Mouse (Mus musculus): ENCODE results near the gene Ero1lb. TPM values are rescaled to one million over a fixed set of nuclear protein-coding genes. Genes with fewer than 3 reads are reported as not detected.
A peak's percentile ranks its signal among the peaks of the same experiment; 100 is the strongest.
"Not testable (repeated sequence)": the region's sequence is repeated elsewhere in the genome, so short reads cannot be mapped to it uniquely, and the experiment has no call there.

Gene Ero1lb
- polyA plus RNA-seq, 1 experiment: 26.2 TPM

- Histone ChIP-seq H3K27ac (ENCODE audit: insufficient read depth, low read depth, low read length) (no peak overlapping the region), H3K4me1 (ENCODE audit: control insufficient read depth, insufficient read depth, low read length) (peaks cover 31% of the 10 kb centered on the region), H3K4me3 (ENCODE audit: insufficient read depth, low read length) (no peak overlapping the region)
- TF ChIP-seq CTCF (IDR thresholded peaks at IDR 0.05; ENCODE audit: low read depth, low read length) (no peak), POLR2A (IDR thresholded peaks at IDR 0.05; ENCODE audit: borderline replicate concordance, low read depth, low read length) (no peak)
Observed at GRCm38 (mm10) chr13:12568597-12569469, 3.2 kb downstream of the Ero1lb start.

GRCm38 (mm10) chr13:12569741-12570140 lies 4.1 kb downstream of the Ero1lb start:
- Histone ChIP-seq H3K4me1 (ENCODE audit: control insufficient read depth, insufficient read depth, low read length) (peaks cover 36% of the 10 kb centered on the region), H3K27ac (ENCODE audit: insufficient read depth, low read depth, low read length) (peak overlapping the region; percentile 62)
- TF ChIP-seq CTCF (IDR thresholded peaks at IDR 0.05; ENCODE audit: low read depth, low read length): no peak

GRCm38 (mm10) chr13:12574979-12575536 lies 9.4 kb downstream of the Ero1lb start:
- Histone ChIP-seq H3K4me3 (ENCODE audit: insufficient read depth, low read length) (peak overlapping the region; percentile 61), H3K4me1 (ENCODE audit: control insufficient read depth, insufficient read depth, low read length) (peaks cover 17% of the 10 kb centered on the region), H3K27ac (ENCODE audit: insufficient read depth, low read depth, low read length) (peak overlapping the region; percentile 44; the same call in 1 of the 2 replicates)
- TF ChIP-seq CTCF (IDR thresholded peaks at IDR 0.05; ENCODE audit: low read depth, low read length) (no peak), POLR2A (IDR thresholded peaks at IDR 0.05; ENCODE audit: borderline replicate concordance, low read depth, low read length) (no peak)

More at GRCm38 (mm10) chr13:12569741-12570140, 4.1 kb downstream of the Ero1lb start:
- peak overlapping the region; percentile 33 for H3K4me3 ChIP-seq (ENCODE audit: insufficient read depth, low read length)

GRCm38 (mm10) chr13:12578145-12578544 lies 12.5 kb downstream of the Ero1lb start:
- Histone ChIP-seq H3K4me1 (ENCODE audit: control insufficient read depth, insufficient read depth, low read length) (peaks cover 10% of the 10 kb centered on the region), H3K4me3 (ENCODE audit: insufficient read depth, low read length) (no peak overlapping the region), H3K27ac (ENCODE audit: insufficient read depth, low read depth, low read length) (no peak overlapping the region)
- TF ChIP-seq POLR2A (IDR thresholded peaks at IDR 0.05; ENCODE audit: borderline replicate concordance, low read depth, low read length): no peak
- TF ChIP-seq CTCF (IDR thresholded peaks at IDR 0.05; ENCODE audit: low read depth, low read length): no peak

GRCm38 (mm10) chr13:12589003-12589402 lies 23.3 kb downstream of the Ero1lb start:
- Histone ChIP-seq H3K4me1 (ENCODE audit: control insufficient read depth, insufficient read depth, low read length) (no peaks in the 10 kb centered on the region), H3K27ac (ENCODE audit: insufficient read depth, low read depth, low read length) (no peak overlapping the region), H3K4me3 (ENCODE audit: insufficient read depth, low read length) (no peak overlapping the region)
- TF ChIP-seq POLR2A (IDR thresholded peaks at IDR 0.05; ENCODE audit: borderline replicate concordance, low read depth, low read length) (no peak), CTCF (IDR thresholded peaks at IDR 0.05; ENCODE audit: low read depth, low read length) (peak; percentile 74)

- H3K4me1 ChIP-seq (ENCODE audit: control insufficient read depth, insufficient read depth, low read length); H3K4me3 ChIP-seq (ENCODE audit: insufficient read depth, low read length); H3K27ac ChIP-seq (ENCODE audit: insufficient read depth, low read depth, low read length): not testable (repeated sequence)
Observed at GRCm38 (mm10) chr13:12597075-12597474, 31.4 kb downstream of the Ero1lb start.

GRCm38 (mm10) chr13:12610206-12610605 lies 44.5 kb downstream of the Ero1lb start:
- not testable (repeated sequence) for H3K4me1 ChIP-seq (ENCODE audit: control insufficient read depth, insufficient read depth, low read length); H3K4me3 ChIP-seq (ENCODE audit: insufficient read depth, low read length); H3K27ac ChIP-seq (ENCODE audit: insufficient read depth, low read depth, low read length)

- H3K4me1 ChIP-seq (ENCODE audit: control insufficient read depth, insufficient read depth, low read length); H3K27ac ChIP-seq (ENCODE audit: insufficient read depth, low read depth, low read length); H3K4me3 ChIP-seq (ENCODE audit: insufficient read depth, low read length): not testable (repeated sequence)
Observed at GRCm38 (mm10) chr13:12614026-12614425, 48.4 kb downstream of the Ero1lb start.

GRCm38 (mm10) chr13:12614591-12614990 lies 48.9 kb downstream of the Ero1lb start:
- not testable (repeated sequence) for H3K4me1 ChIP-seq (ENCODE audit: control insufficient read depth, insufficient read depth, low read length); H3K27ac ChIP-seq (ENCODE audit: insufficient read depth, low read depth, low read length); H3K4me3 ChIP-seq (ENCODE audit: insufficient read depth, low read length)

GRCm38 (mm10) chr13:12615014-12615413 lies 49.3 kb downstream of the Ero1lb start:
- H3K4me1 ChIP-seq (ENCODE audit: control insufficient read depth, insufficient read depth, low read length); H3K27ac ChIP-seq (ENCODE audit: insufficient read depth, low read depth, low read length); H3K4me3 ChIP-seq (ENCODE audit: insufficient read depth, low read length): not testable (repeated sequence)

GRCm38 (mm10) chr13:12616489-12616888 lies 50.8 kb downstream of the Ero1lb start:
- H3K27ac ChIP-seq (ENCODE audit: insufficient read depth, low read depth, low read length); H3K4me3 ChIP-seq (ENCODE audit: insufficient read depth, low read length); H3K4me1 ChIP-seq (ENCODE audit: control insufficient read depth, insufficient read depth, low read length): not testable (repeated sequence)

GRCm38 (mm10) chr13:12619808-12620207 lies 54.1 kb downstream of the Ero1lb start:
- H3K4me1 ChIP-seq (ENCODE audit: control insufficient read depth, insufficient read depth, low read length); H3K27ac ChIP-seq (ENCODE audit: insufficient read depth, low read depth, low read length); H3K4me3 ChIP-seq (ENCODE audit: insufficient read depth, low read length): not testable (repeated sequence)

GRCm38 (mm10) chr13:12626061-12626460 lies 60.4 kb downstream of the Ero1lb start:
- H3K4me3 ChIP-seq (ENCODE audit: insufficient read depth, low read length): not testable (repeated sequence)
- peaks cover 14% of the 10 kb centered on the region for H3K4me1 ChIP-seq (ENCODE audit: control insufficient read depth, insufficient read depth, low read length)
- H3K27ac ChIP-seq (ENCODE audit: insufficient read depth, low read depth, low read length): 0 out of 2 replicates have a peak overlapping the region, but pooled peaks have one; percentile 6

- not testable (repeated sequence) for H3K4me3 ChIP-seq (ENCODE audit: insufficient read depth, low read length); H3K27ac ChIP-seq (ENCODE audit: insufficient read depth, low read depth, low read length)
- peaks cover 15% of the 10 kb centered on the region for H3K4me1 ChIP-seq (ENCODE audit: control insufficient read depth, insufficient read depth, low read length)
Observed at GRCm38 (mm10) chr13:12627746-12628145, 62.1 kb downstream of the Ero1lb start.

- H3K4me3 ChIP-seq (ENCODE audit: insufficient read depth, low read length); H3K27ac ChIP-seq (ENCODE audit: insufficient read depth, low read depth, low read length): not testable (repeated sequence)
- peaks cover 15% of the 10 kb centered on the region for H3K4me1 ChIP-seq (ENCODE audit: control insufficient read depth, insufficient read depth, low read length)
Observed at GRCm38 (mm10) chr13:12628181-12628580, 62.5 kb downstream of the Ero1lb start.
